Mouse (Mus musculus) adrenal gland, adult 18-20 months (tissue): ENCODE results near the gene Gm12830. TPM values are rescaled to one million over a fixed set of nuclear protein-coding genes. Genes with fewer than 3 reads are reported as not detected.

Experiments
- DNase-seq, 2 experiments: peaks; one replicate each; pipeline ENCODE4 v3.0.0; 2021 to 2022; ENCODE audit warnings: low spot score in 2 of 2
- total RNA-seq, 2 experiments: library from RNA; stranded (reverse); gene quantifications; 1 replicate in 1 of 2; 2 replicates in 1 of 2; pipeline ENCODE4 v1.2.3; 2021

Gene Gm12830
- total RNA-seq, 2 experiments from 2014 or later = not detected

GRCm38 (mm10) chr4:114843097-114843721 lies 21.7 kb downstream of the Gm12830 start:
- no peak for DNase-seq

GRCm38 (mm10) chr4:114844600-114844999 lies 23.1 kb downstream of the Gm12830 start:
- no peak for DNase-seq

GRCm38 (mm10) chr4:114845622-114846021 lies 24.1 kb downstream of the Gm12830 start:
- no peak for DNase-seq

- no peak for DNase-seq
Measured at GRCm38 (mm10) chr4:114846723-114847122, 25.2 kb downstream of the Gm12830 start.

GRCm38 (mm10) chr4:114853968-114854367 lies 32.4 kb downstream of the Gm12830 start:
- DNase-seq = no peak

GRCm38 (mm10) chr4:114858426-114858825 lies 36.9 kb downstream of the Gm12830 start:
- DNase-seq = peak in 1 of 2 experiments; percentile 34

GRCm38 (mm10) chr4:114863166-114863565 lies 41.6 kb downstream of the Gm12830 start:
- no peak for DNase-seq

GRCm38 (mm10) chr4:114869765-114870490 lies 48.4 kb downstream of the Gm12830 start:
- no peak for DNase-seq

GRCm38 (mm10) chr4:114876441-114876972 lies 55.0 kb downstream of the Gm12830 start:
- no peak for DNase-seq

GRCm38 (mm10) chr4:114882232-114882631 lies 60.7 kb downstream of the Gm12830 start:
- no peak for DNase-seq

- peak; percentile 40 to 51 for DNase-seq
Measured at GRCm38 (mm10) chr4:114897853-114898252, 76.3 kb downstream of the Gm12830 start.

- no peak for DNase-seq
Measured at GRCm38 (mm10) chr4:114899885-114900284, 78.4 kb downstream of the Gm12830 start.

GRCm38 (mm10) chr4:114900866-114901642 lies 79.5 kb downstream of the Gm12830 start:
- no peak for DNase-seq

GRCm38 (mm10) chr4:114901643-114902351 lies 80.3 kb downstream of the Gm12830 start:
- DNase-seq = peak in 1 of 2 experiments; percentile 18

- no peak for DNase-seq
Measured at GRCm38 (mm10) chr4:114902641-114903421, 81.3 kb downstream of the Gm12830 start.

GRCm38 (mm10) chr4:114903422-114903782 lies 81.9 kb downstream of the Gm12830 start:
- DNase-seq = no peak

- no peak for DNase-seq
Measured at GRCm38 (mm10) chr4:114905501-114905900, 84.0 kb downstream of the Gm12830 start.
